Mouse (Mus musculus) stomach, postnatal 0 days (tissue): ENCODE data around the gene Slc8a3.

ENCODE experiments used
- CTCF ChIP-seq: IDR thresholded peaks from 2 replicates; pipeline ENCODE4 v1.5.1; 2016; ENCODE audit warnings: antibody characterized with exemption, low read depth, mild to moderate bottlenecking, moderate library complexity
- EP300 ChIP-seq: optimal IDR thresholded peaks from 2 replicates; pipeline ENCODE3; 2016; ENCODE audit warnings: antibody characterized with exemption

GRCm38 (mm10) chr12:81224843-81225242, 108.1 kb downstream of the Slc8a3 start:
- TF ChIP-seq EP300 (no peak), CTCF (no peak)
